Mouse (Mus musculus) liver, adult 2 months (tissue): ENCODE measurements around the gene Tff1. TPM values are rescaled to one million over a fixed set of nuclear protein-coding genes. Genes with fewer than 3 reads are reported as not detected.
A peak's percentile ranks its signal among the peaks of the same experiment; 100 is the strongest.

Source experiments
- DNase-seq: peaks from one replicate; pipeline ENCODE4 v3.0.0-alpha.2; 2011; ENCODE audit warnings: low read depth, low spot score; ENCODE audit errors: extremely low read depth
- H3K27ac ChIP-seq: fragments of 200-500 bp; replicated peaks from 2 replicates; pipeline ENCODE4 v1.5.1; 2012; ENCODE audit warnings: low read depth, mild to moderate bottlenecking, control low read depth, inconsistent platforms, low read length; ENCODE audit not compliant: insufficient read depth
- H3K27me3 ChIP-seq: fragments of 200-500 bp; 2 replicates; pipeline ENCODE4 v1.6.1; 2012; ENCODE audit warnings: mild to moderate bottlenecking, moderate library complexity, low read length, inconsistent platforms; ENCODE audit not compliant: control insufficient read depth, insufficient read depth
- H3K36me3 ChIP-seq: fragments of 200-500 bp; 2 replicates; pipeline ENCODE4 v1.6.1; 2012; ENCODE audit warnings: low read length, inconsistent platforms; ENCODE audit not compliant: control insufficient read depth, insufficient read depth
- H3K4me1 ChIP-seq: fragments of 200-500 bp; 2 replicates; pipeline ENCODE4 v1.6.1; 2011; ENCODE audit warnings: low read length; ENCODE audit not compliant: control insufficient read depth, insufficient read depth
- H3K4me3 ChIP-seq: fragments of 200-500 bp; 2 replicates; pipeline ENCODE4 v1.5.1; 2011; ENCODE audit warnings: low read depth, mild to moderate bottlenecking, control low read depth, low read length, moderate library complexity; ENCODE audit not compliant: insufficient read depth
- H3K79me2 ChIP-seq: fragments of 200-500 bp; 2 replicates; pipeline ENCODE4 v1.6.1; 2012; ENCODE audit warnings: inconsistent platforms, mild to moderate bottlenecking, low read length, moderate library complexity; ENCODE audit not compliant: control insufficient read depth, insufficient read depth
- H3K9ac ChIP-seq: fragments of 200-500 bp; 2 replicates; pipeline ENCODE4 v1.6.1; 2012; ENCODE audit warnings: low read depth, mild to moderate bottlenecking, control low read depth, inconsistent platforms, low read length
- CTCF ChIP-seq: fragments of 200-500 bp; IDR thresholded peaks from 2 replicates; pipeline ENCODE4 v1.5.1; 2011; ENCODE audit warnings: low read depth, low read length, control low read depth
- POLR2A ChIP-seq: fragments of 200-500 bp; IDR thresholded peaks from 2 replicates; pipeline ENCODE4 v1.6.1; 2011; ENCODE audit warnings: low read length, control low read depth; ENCODE audit not compliant: insufficient read depth; ENCODE audit errors: extremely low read depth
- WGBS: fragments of 180-500 bp; shearing (Covaris S2); methylation state at CpG from one replicate; pipeline ENCODE4 v1.1.7; 2018; 5-methylcytosine and 5-hydroxymethylcytosine counted together
- polyA plus RNA-seq: library from polyadenylated mRNA; depleted of rRNA; stranded (reverse); fragments of >200 nt; gene quantifications from 2 replicates; pipeline ENCODE4 v1.2.3, GENCODE M21; 2012
- total RNA-seq: library from RNA; depleted of rRNA; stranded (reverse); fragments of >200 nt; gene quantifications from 2 replicates; pipeline ENCODE4 v1.2.3, GENCODE M21; 2014

Tff1 gene
- total and polyA plus RNA-seq, 2 experiments: 0.13 TPM; not detected in 1

- Histone ChIP-seq H3K79me2 (no peaks in the 10 kb centered on the region), H3K27me3 (no peaks in the 10 kb centered on the region), H3K27ac (no peak overlapping the region), H3K9ac (no peak overlapping the region), H3K4me1 (peaks cover 5% of the 10 kb centered on the region), H3K36me3 (no peaks in the 10 kb centered on the region), H3K4me3 (no peak overlapping the region)
- no peak for TF ChIP-seq POLR2A
- peak; percentile 98 for TF ChIP-seq CTCF
- peak; percentile 72 for DNase-seq
- WGBS: 6% methylated on average over 4 of the region's 4 CpGs
Observed at GRCm38 (mm10) chr17:31187370-31187769, 22.3 kb upstream of the Tff1 start.

- peaks cover 12% of the 10 kb centered on the region for H3K4me1 ChIP-seq
- H3K27ac ChIP-seq: no peak overlapping the region
- WGBS: 79% methylated on average over 12 of the region's 12 CpGs
- no peak overlapping the region for H3K9ac ChIP-seq
- TF ChIP-seq POLR2A (no peak), CTCF (no peak)
- H3K36me3 ChIP-seq: no peaks in the 10 kb centered on the region
- H3K27me3 ChIP-seq: no peaks in the 10 kb centered on the region
- no peaks in the 10 kb centered on the region for H3K79me2 ChIP-seq
- no peak overlapping the region for H3K4me3 ChIP-seq
- DNase-seq: no peak
Observed at GRCm38 (mm10) chr17:31184269-31184990, 19.4 kb upstream of the Tff1 start.

- peaks cover 12% of the 10 kb centered on the region for H3K4me1 ChIP-seq
- WGBS: 25% methylated on average over 12 of the region's 12 CpGs
- no peaks in the 10 kb centered on the region for H3K79me2 ChIP-seq
- no peak overlapping the region for H3K27ac ChIP-seq
- no peaks in the 10 kb centered on the region for H3K27me3 ChIP-seq
- peak; percentile 43 for DNase-seq
- H3K36me3 ChIP-seq: no peaks in the 10 kb centered on the region
- no peak overlapping the region for H3K4me3 ChIP-seq
- H3K9ac ChIP-seq: no peak overlapping the region
- TF ChIP-seq POLR2A (no peak), CTCF (no peak)
Observed at GRCm38 (mm10) chr17:31183180-31183974, 18.3 kb upstream of the Tff1 start.

- H3K9ac ChIP-seq: no peak overlapping the region
- no peak overlapping the region for H3K4me3 ChIP-seq
- no peaks in the 10 kb centered on the region for H3K36me3 ChIP-seq
- H3K4me1 ChIP-seq: peaks cover 12% of the 10 kb centered on the region
- H3K27ac ChIP-seq: no peak overlapping the region
- no peaks in the 10 kb centered on the region for H3K27me3 ChIP-seq
- TF ChIP-seq CTCF: no peak
- TF ChIP-seq POLR2A: no peak
- H3K79me2 ChIP-seq: no peaks in the 10 kb centered on the region
- DNase-seq: no peak
- whole genome bisulfite sequencing: 92% methylated on average over 4 of the region's 4 CpGs
Observed at GRCm38 (mm10) chr17:31181490-31181889, 16.4 kb upstream of the Tff1 start.

GRCm38 (mm10) chr17:31176321-31176720 is 11.2 kb upstream of the Tff1 start:
- 82% methylated on average over 4 of the region's 4 CpGs for WGBS
- Histone ChIP-seq H3K27ac (no peak overlapping the region), H3K27me3 (no peaks in the 10 kb centered on the region), H3K36me3 (no peaks in the 10 kb centered on the region), H3K4me3 (no peak overlapping the region), H3K79me2 (no peaks in the 10 kb centered on the region), H3K4me1 (peaks cover 7% of the 10 kb centered on the region), H3K9ac (no peak overlapping the region)
- no peak for DNase-seq
- TF ChIP-seq CTCF (no peak), POLR2A (no peak)
